Mouse (Mus musculus) c-Kit-negative CD71-positive TER-119-positive erythroid progenitor cells, embryonic 14.5 days (primary cell): Measurements from ENCODE around the gene Mdh1.
"Not testable (repeated sequence)": the region's sequence is repeated elsewhere in the genome, so short reads cannot be mapped to it uniquely, and the experiment has no call there.

Experiments
- DNase-seq: peaks from one replicate; pipeline ENCODE4 v3.0.0-alpha.2; 2013; ENCODE audit warnings: low read depth, low spot score

The Mdh1 gene

DNA sequence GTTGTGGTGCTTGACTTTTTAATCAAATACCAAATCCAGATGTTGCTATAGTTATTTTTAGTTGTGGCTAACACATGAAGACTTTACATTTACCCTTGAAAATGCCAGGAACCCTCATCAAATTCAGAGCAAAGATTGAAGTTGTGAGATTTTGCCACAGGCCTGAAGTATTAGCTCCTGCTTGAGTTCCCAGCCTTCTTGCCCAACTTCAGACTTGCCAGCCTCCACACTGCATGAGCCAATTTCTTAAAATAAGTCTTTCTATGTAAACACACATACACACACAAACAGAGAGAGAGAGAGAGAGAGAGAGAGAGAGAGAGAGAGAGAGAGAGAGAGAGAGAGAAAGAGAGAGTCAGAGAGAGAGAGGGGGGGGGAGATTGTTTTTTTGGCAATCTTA, 26.2 kb downstream of the Mdh1 start:
- no peak for DNase-seq

DNA sequence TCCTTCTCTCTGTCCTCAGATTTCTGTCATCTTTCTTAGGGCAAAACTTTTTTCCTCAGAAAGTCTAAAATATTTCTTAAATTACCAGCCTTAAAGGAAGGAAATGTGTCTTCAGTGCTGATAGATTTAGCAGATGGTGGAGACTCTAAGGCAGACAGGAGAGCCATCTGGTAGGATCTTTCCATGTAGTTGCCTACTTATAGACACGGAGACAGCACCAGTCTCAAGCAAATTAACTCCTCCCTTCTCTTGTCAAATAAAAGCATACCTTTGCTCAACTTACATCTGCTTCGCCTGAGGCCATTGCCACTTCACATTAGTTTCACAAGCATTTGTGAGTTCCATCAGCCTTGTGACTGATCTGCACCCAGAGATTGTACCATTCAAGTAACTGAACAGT, 27.1 kb downstream of the Mdh1 start:
- DNase-seq, result no peak

DNA sequence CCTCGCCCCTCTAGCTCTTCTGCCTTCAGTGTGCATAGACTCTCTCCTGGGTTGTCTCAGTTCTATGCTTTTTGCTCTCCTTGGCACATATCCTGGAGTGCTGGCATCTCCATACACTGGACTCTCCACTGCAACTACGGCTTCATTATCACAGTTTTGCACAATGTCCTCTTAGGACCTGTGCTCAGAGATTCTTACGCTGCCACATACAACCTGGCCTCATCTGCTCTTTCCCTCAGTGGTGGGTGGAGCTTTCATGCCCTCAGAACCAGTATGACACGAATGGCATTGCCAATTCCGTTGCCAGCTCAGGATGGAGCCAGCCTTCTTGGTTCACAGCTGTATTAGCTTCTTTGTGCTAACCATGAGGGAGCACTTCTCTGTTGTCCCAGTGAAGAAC, 29.4 kb downstream of the Mdh1 start:
- DNase-seq, result no peak

DNA sequence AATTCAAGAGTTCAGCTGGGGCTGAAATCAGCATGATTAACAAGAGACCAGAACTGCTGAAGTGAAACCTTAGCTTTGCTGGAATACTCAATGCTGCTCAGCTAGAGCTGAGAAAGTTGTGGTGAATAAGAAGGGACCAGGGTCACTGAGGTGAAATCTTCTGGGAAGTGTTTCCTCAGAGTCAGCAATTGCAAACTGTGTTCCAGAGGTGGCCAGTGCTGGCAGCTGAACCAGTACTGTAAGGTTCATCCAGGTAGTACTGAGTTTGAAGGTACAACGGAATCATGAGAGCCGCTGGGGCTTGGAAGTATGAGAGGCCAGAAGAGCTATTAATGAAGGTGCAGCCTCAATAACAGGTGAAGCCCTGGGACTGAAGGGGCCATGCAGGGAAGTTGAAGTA, 31.5 kb downstream of the Mdh1 start:
- no peak for DNase-seq

DNA sequence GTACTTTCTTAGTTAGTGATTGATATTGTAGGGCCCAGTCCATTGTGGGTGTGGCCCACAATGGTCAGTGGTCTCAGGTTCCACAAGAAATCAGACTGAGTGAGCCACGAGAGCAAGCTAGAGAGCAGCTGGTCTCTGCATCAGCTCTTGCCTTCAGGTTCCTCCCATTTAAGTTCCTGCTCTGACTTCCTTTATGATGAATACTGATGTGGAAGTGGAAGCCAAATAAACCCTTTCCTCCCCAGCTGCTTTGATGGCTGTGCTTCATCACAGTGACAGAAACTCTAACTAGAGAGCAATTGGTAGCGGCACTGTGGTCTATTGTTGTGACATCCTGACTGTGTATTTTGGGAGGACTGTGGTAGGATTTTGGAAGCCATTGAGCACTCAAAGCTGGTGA, 32.1 kb downstream of the Mdh1 start:
- DNase-seq, result no peak

DNA sequence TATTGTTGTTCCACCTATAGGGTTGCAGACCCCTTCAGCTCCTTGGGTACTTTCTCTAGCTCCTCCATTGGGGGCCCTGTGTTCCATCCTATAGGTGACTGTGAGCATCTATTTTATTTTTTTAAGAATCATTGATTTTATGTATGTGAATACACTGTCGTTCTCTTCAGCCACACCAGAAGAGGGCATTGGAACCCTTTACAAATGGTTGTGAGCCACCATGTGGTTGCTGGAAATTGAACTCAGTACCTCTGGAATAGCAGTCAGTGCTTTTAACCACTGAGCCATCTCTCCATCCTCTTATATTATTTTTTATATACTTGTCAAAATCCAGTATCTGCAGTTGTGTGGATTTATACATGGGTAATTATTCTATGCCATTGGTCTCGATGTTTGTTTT, 41.3 kb downstream of the Mdh1 start:
- not testable (repeated sequence) for DNase-seq

DNA sequence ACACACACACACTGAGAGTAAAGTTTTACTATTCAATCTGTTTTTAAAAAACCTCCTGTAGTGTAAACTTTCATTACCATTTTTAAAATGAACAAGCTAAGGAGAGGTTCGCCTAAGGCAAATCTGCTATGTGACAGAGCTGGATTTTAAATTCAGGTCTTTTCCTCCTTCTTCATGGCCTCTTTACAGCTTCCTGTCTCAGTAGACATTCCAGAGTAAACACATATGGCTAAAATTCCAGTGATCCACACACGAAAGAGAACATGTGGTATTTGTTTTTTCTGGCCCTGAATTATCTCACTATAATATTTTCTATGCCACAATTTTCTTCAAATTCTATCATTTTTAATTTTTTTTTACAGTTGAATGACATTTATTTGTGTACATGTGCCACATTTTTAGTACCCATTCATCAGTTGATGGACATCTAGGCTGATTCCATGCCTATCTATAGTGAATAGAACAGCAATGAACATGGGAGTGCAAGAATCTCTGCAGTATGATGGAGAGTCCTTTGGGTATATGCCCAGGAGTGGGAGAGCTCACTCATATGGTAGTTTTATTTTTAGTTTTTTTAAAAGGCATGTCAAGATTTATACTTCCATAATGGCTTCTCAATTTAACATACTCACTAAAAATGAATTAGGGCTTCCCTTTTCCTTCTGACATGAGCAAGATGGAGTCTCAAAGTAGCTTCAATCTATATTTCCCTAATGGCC, 43.3 kb downstream of the Mdh1 start:
- no peak for DNase-seq

DNA sequence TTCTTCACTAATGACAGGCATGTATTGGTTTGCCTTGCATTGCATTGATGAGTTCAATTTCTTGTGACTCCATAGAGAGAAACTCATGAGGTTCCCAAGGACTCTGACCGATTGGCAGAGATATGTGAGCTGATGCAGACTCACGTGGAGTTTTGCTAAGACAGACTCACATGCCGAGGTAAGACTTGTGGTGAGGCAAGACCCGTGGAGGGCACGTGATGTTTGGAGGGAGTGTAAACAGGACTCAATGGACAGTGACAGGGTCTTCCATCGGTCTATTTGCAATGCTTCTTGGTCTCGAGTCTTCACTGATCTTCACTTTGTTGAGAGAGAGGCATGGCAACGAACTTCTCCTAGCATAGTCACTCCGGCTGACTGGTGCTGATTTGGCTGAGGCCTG, 54.4 kb downstream of the Mdh1 start:
- no peak for DNase-seq

DNA sequence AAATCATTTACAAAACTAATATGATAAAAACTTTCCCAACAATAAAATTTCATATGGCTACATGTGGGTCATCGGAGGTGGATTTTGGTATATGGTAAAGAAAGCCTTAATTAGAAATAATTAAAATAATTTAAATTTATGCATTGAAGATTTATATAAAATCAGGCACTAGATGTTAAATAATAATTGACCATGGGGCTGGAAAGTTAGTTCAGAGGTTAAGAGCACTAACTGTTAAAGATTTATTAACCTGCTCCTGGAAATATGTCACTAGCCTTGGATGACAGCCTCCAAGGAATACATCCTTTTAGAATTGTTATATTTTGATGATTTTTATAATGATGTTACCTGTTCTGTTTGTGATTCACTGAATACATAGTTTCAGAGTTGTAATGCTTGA, 55.8 kb downstream of the Mdh1 start:
- DNase-seq, result not testable (repeated sequence)

DNA sequence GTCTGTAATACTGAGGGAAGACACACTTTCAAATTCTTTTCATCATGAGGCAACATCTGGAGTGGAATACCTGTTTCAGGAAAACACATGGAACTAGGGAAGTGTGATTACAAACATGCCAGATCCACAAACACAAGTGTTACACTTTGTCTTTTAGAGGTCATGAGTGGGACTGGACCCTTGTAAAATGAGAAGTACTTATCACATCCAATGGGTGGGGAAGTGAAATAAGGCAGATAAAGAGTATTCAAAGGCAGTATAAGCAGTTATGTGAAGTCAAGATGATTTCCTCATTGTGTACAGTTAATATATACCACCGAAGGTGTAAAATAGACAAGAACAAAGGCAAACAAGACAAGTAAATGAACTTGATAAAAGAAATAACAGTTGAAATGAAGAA, 61.6 kb downstream of the Mdh1 start:
- not testable (repeated sequence) for DNase-seq

DNA sequence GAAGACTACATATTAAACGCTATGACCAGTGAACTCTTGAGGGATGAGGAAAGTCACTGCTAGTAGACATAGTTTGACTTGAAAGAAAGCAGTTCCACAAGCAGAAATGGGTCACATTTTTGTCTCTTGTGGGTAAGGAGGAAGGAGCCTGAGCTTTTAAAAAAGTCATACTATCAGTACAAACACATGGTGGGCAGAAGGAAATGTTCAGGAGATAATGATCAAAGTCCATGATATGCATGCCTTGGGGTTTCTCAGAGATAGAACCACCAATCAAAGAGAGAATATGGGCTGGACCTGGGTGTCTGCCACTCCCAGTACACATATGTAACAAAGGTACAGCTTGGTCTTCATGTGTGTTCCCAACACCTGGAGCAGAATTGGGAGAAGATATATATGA, 63.5 kb downstream of the Mdh1 start:
- DNase-seq, result not testable (repeated sequence)

DNA sequence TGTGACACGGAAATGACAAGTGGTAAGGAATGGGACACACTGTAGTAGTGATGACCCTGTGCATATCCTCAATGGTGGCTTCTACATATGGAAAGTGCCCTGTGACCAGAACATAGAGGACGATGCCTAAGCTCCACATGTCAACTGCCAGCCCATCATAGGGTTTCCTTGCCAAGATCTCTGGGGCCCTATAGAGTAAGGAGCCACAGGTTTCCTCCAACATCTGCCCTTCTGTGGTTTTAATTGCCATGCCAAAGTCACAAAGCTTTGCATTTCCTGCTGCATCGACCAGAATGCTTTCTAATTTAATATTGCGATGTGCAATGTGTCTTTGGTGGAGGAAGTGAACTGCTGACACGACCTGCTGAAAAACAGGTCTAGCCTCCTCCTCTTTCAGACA, 65.1 kb downstream of the Mdh1 start:
- DNase-seq, result not testable (repeated sequence)
